Mouse (Mus musculus): ENCODE data around the gene Brd7.

DNA sequence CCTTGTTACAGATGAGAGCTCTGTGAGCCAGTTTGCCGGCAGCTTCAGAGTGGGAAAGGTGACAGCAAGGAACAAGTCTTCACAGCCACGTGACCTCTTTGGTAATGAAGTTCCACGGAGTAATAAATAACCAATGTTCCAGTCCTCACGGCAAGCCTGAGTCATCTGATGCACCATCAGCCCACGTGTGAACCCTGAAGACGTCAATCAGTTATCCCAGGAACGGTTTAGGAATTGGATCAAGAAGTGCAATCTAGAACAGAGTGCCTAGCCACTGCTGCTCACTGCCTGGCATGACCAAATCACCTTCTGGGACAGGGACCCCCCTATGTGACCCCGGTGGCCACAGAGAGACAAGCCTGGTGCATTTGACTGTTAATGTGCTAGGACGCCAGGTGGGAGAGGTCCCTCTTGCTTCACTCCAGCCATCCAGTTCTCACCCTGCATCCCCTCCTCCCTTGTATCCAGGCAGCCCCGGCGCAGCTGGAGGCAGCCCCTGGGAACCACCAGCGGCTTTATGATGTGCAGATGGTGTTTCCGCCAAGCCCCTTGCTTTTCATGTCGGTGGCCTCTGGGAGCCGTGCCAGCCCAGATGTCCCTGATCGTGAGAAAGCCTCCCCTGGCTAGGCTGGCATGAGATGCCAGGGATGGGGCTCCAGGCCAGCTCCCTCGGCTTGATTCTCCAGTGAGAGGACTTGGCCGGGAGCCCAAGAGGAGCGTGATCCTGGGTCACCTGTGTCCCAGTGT lies 15.0 kb upstream of the Brd7 start:
- TF ChIP-seq POLR2A (IDR thresholded peaks at IDR 0.05; ENCODE audit: low read depth, low read length) (no peak), CTCF (IDR thresholded peaks at IDR 0.05; ENCODE audit: extremely low read depth, insufficient read length, insufficient replicate concordance, low read depth, low read length) (no peak)
